Mouse (Mus musculus): Measurements from ENCODE around the gene Ethe1. TPM values are rescaled to one million over a fixed set of nuclear protein-coding genes. Genes with fewer than 3 reads are reported as not detected.

The Ethe1 gene
- polyA plus RNA-seq (2012; rRNA removed; ENCODE audit: low replicate concordance) = 54.1 and 78.1 TPM in 2 replicates

DNA sequence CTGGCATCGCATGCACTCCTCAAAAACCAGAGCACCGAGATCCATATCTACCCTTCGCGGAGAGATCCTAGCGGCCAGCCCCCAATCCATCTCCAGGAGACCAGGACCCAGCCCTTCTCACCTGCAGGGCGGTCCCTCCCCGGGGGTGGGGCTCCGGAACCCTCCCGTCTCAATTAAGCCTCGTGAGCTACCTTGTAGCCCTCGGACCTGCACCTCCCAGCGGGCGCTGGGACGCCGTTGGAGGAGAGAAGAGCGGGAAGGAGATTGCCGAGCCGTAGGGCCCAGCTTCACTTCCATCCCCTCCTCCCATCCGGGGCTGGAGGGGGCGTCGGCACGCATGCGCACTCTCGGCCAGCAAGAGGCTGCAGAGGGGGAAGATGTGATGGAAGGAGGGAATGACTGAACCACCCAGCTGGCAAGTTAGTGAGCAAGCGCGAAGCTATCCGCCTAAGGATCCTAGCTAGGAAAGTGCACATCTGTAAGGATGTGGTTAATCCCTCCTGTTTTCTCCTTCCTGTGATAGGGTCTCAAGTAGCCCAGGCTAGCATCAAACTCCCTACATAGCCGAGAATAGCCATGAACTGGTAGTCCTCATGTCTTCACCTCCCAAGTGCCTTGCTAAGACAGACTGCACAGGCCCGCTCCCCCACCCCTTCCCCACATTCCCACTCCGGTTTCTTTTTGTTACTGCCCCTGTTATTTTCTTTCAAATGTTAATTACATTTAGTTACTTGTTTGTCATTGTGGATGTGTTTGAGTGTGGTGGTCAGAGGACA lies at the start of gene Ethe1, which contains the start of gene Zfp575:
Ethe1 (plus strand) TSS at position 214 of the 776 bp plus-strand sequence.
Zfp575 (minus strand) TSS at position 312 of the 776 bp plus-strand sequence.

DNA sequence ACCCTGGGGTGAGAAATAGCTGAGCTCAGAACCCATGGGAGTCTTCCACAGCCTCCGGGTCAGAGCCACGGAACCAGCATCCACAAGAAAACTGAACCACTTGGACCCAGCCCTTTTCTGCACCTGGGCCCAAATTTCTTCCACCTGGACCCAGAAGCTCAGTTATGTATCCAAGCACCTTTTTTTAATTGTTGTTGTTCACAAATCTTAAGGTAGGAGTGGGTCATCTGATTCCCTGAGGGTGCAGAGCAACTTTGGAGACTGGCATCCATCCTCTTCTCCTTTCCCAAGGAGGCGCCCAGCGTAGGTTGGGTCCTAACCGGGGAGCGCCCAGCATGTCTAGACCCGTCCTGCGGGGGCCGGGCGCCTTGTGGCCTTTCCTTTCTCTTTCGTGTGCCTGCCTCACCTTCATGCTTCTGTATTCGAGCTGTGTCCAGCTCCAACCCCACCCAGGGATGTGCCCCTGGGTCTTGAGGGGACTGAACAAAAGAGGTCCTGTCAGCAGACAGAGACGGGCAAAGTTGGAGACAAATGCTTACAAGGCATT lies 41.2 kb upstream of the Ethe1 start, which contains the start of the genes Pinlyp and Xrcc1:
Pinlyp (minus strand) TSS at position 51 of the 547 bp plus-strand sequence.
Xrcc1 (plus strand) TSS at position 222 of the 547 bp plus-strand sequence.

DNA sequence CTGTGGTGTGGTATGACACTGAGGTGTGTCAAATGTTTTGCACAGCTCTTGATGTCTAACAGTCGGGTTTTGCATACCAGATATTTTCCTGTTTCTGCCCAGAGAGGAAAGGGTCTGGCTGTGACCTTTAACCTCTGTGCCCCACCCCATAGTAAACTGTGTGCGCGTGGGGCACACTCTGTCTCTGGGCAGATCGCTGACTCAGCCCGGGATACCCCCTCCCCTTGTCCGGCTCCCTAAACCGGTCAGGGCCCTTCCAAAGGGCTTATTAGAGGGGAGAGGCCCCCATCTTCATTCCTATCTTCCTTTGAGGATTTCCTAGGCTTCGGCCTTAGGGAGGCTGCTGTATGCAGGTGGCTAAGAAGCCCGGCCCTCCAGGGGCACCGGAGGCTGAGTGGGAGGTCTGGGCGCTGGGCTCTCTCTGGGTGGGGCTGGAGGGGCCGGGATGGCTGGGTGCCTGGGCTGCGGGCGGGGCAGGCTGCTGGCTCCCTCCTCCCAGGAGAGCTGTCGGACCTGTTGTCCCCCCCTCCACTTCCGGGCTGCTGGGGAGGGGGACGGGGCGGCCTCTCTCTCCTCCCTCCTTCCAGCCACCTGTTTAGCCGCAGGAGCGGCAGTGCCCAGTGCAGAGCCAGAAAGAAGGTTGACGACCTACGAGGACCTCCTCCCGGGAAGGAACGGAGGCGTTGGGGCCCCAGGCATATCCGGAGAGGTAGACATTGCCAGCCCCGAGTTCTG lies 23.0 kb downstream of the Ethe1 start, which contains the start of gene Phldb3:
Phldb3 (plus strand) TSS at position 620 of the 735 bp plus-strand sequence.

DNA sequence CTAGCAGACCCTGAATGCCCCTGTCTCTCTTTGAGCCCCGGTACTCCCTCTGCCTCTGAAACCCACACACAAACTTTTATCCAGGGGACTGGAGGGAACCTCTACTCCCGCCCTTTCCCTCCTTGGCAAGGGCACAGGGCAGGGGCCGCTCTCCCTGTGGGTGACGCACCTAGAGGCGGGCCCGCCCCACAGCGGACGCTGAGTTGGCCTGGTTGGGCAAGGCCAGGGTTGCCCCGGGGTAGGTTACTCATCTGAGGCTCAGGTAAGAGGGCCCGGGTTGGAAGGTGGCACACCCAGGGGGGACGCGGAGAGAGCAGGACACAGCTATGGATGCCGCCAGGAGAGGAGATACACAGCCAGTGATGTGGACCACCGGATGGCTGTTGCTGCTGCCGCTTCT lies 48.9 kb downstream of the Ethe1 start, which contains the start of gene Lypd3:
Lypd3 (plus strand) TSS at position 287 of the 400 bp plus-strand sequence.

Other genes starting within 250 kb of the Ethe1 start
- gene Lypd5, start 238.3 kb upstream of the Ethe1 start, polyA plus RNA-seq (2012; rRNA removed; ENCODE audit: low replicate concordance) = not detected in 2 replicates
- 84.7 and 88.4 TPM in 2 replicates for gene Kcnn4, start 217.3 kb upstream of the Ethe1 start, polyA plus RNA-seq (2012; rRNA removed; ENCODE audit: low replicate concordance)
- gene Smg9, start 187.9 kb upstream of the Ethe1 start, polyA plus RNA-seq (2012; rRNA removed; ENCODE audit: low replicate concordance) = 49.3 and 58.7 TPM in 2 replicates
- gene Irgc1, start 135.2 kb upstream of the Ethe1 start, polyA plus RNA-seq (2012; rRNA removed; ENCODE audit: low replicate concordance) = 0.07 and 0.47 TPM in 2 replicates
- 7.9 and 12.8 TPM in 2 replicates for gene Plaur, start 125.1 kb upstream of the Ethe1 start, polyA plus RNA-seq (2012; rRNA removed; ENCODE audit: low replicate concordance)
- 2.1 and 3.5 TPM in 2 replicates for gene Cadm4, start 105.5 kb upstream of the Ethe1 start, polyA plus RNA-seq (2012; rRNA removed; ENCODE audit: low replicate concordance)
- 15.2 and 23.5 TPM in 2 replicates for gene Zfp428, start 80.5 kb upstream of the Ethe1 start, polyA plus RNA-seq (2012; rRNA removed; ENCODE audit: low replicate concordance)
- 0.13 TPM in 1 of 2 replicates, not detected in the other for gene AC161166.1, start 75.1 kb upstream of the Ethe1 start, polyA plus RNA-seq (2012; rRNA removed; ENCODE audit: low replicate concordance)
- 7.7 and 8.1 TPM in 2 replicates for gene Irgq, start 56.9 kb upstream of the Ethe1 start, polyA plus RNA-seq (2012; rRNA removed; ENCODE audit: low replicate concordance)
- gene Pinlyp, start 41.4 kb upstream of the Ethe1 start, polyA plus RNA-seq (2012; rRNA removed; ENCODE audit: low replicate concordance) = not detected in 2 replicates
- gene Xrcc1, start 41.3 kb upstream of the Ethe1 start, polyA plus RNA-seq (2012; rRNA removed; ENCODE audit: low replicate concordance) = 20.9 and 29.8 TPM in 2 replicates
- 0.92 and 0.98 TPM in 2 replicates for gene Zfp575, start 98 bp downstream of the Ethe1 start, polyA plus RNA-seq (2012; rRNA removed; ENCODE audit: low replicate concordance)
- 6.1 and 9.5 TPM in 2 replicates for gene Phldb3, start 23.2 kb downstream of the Ethe1 start, polyA plus RNA-seq (2012; rRNA removed; ENCODE audit: low replicate concordance)
- gene Lypd3, start 49.0 kb downstream of the Ethe1 start, polyA plus RNA-seq (2012; rRNA removed; ENCODE audit: low replicate concordance) = 0.14 and 0.26 TPM in 2 replicates
- not detected in 2 replicates for gene Tex101, start 89.1 kb downstream of the Ethe1 start, polyA plus RNA-seq (2012; rRNA removed; ENCODE audit: low replicate concordance)
- gene BC049730, start 121.7 kb downstream of the Ethe1 start, polyA plus RNA-seq (2012; rRNA removed; ENCODE audit: low replicate concordance) = not detected in 2 replicates
- not detected in 2 replicates for gene Gm4763, start 139.4 kb downstream of the Ethe1 start, polyA plus RNA-seq (2012; rRNA removed; ENCODE audit: low replicate concordance)
- 2.4 and 6.6 TPM in 2 replicates for gene Cd177, start 172.8 kb downstream of the Ethe1 start, polyA plus RNA-seq (2012; rRNA removed; ENCODE audit: low replicate concordance)
- gene Ceacam10, start 189.7 kb downstream of the Ethe1 start, polyA plus RNA-seq (2012; rRNA removed; ENCODE audit: low replicate concordance) = 3.0 and 4.2 TPM in 2 replicates

Measured in duodenum, adult 2 months (tissue).